Mouse (Mus musculus): ENCODE results near the gene Avil. TPM values are rescaled to one million over a fixed set of nuclear protein-coding genes. Genes with fewer than 3 reads are reported as not detected.

Gene Avil
- polyA plus RNA-seq, 1 experiment: 0.30 TPM

- 3% methylated on average over 29 of the region's 29 CpGs for WGBS
- TF ChIP-seq POLR2A (IDR thresholded peaks at IDR 0.05; ENCODE audit: borderline replicate concordance, extremely low read depth, low read depth, low read length): no peak
- TF ChIP-seq CTCF (IDR thresholded peaks at IDR 0.05; ENCODE audit: insufficient read depth, low read length): 0 out of 2 replicates have a peak, but pooled peaks have one; percentile 7
These were observed 49.0 kb downstream of the Avil start for GRCm38 (mm10) chr10:127049395-127050118.

GRCm38 (mm10) chr10:127050119-127050474 lies 49.6 kb downstream of the Avil start:
- 9% methylated on average over 10 of the region's 10 CpGs for WGBS
- DNase-seq: no peak
- Histone ChIP-seq H3K4me1 (ENCODE audit: control insufficient read depth, insufficient read depth, low read length) (peaks cover 3% of the 10 kb centered on the region; the same call in 1 of the 2 replicates), H3K4me3 (replicated peaks; ENCODE audit: extremely low read depth, low read depth, low read length) (no peak overlapping the region)
- TF ChIP-seq CTCF (IDR thresholded peaks at IDR 0.05; ENCODE audit: insufficient read depth, low read length) (no peak), POLR2A (IDR thresholded peaks at IDR 0.05; ENCODE audit: borderline replicate concordance, extremely low read depth, low read depth, low read length) (no peak)

More at GRCm38 (mm10) chr10:127049395-127050118, 49.0 kb downstream of the Avil start:
- H3K4me1 ChIP-seq (ENCODE audit: control insufficient read depth, insufficient read depth, low read length): peaks cover 3% of the 10 kb centered on the region; the same call in 1 of the 2 replicates
- H3K4me3 ChIP-seq (replicated peaks; ENCODE audit: extremely low read depth, low read depth, low read length): no peak overlapping the region
- peak; percentile 17 for DNase-seq

- 72% methylated on average over 4 of the region's 4 CpGs for WGBS
- DNase-seq: no peak
- Histone ChIP-seq H3K4me3 (replicated peaks; ENCODE audit: extremely low read depth, low read depth, low read length) (no peak overlapping the region), H3K4me1 (ENCODE audit: control insufficient read depth, insufficient read depth, low read length) (no peaks in the 10 kb centered on the region)
- no peak for TF ChIP-seq POLR2A (IDR thresholded peaks at IDR 0.05; ENCODE audit: borderline replicate concordance, extremely low read depth, low read depth, low read length)
- TF ChIP-seq CTCF (IDR thresholded peaks at IDR 0.05; ENCODE audit: insufficient read depth, low read length): no peak
These were observed 54.1 kb downstream of the Avil start for GRCm38 (mm10) chr10:127054646-127055045.

- DNase-seq: no peak
- Histone ChIP-seq H3K4me1 (ENCODE audit: control insufficient read depth, insufficient read depth, low read length) (0 out of 2 replicates have a peak, but pooled peaks cover 1% of the 10 kb centered on the region), H3K4me3 (replicated peaks; ENCODE audit: extremely low read depth, low read depth, low read length) (no peak overlapping the region)
- 74% methylated on average over 8 of the region's 8 CpGs for WGBS
- no peak for TF ChIP-seq POLR2A (IDR thresholded peaks at IDR 0.05; ENCODE audit: borderline replicate concordance, extremely low read depth, low read depth, low read length)
- TF ChIP-seq CTCF (IDR thresholded peaks at IDR 0.05; ENCODE audit: insufficient read depth, low read length): no peak
These were observed 54.9 kb downstream of the Avil start for GRCm38 (mm10) chr10:127055406-127055805.

GRCm38 (mm10) chr10:127056490-127056889 lies 56.0 kb downstream of the Avil start:
- DNase-seq: no peak
- no peak overlapping the region for H3K4me3 ChIP-seq (replicated peaks; ENCODE audit: extremely low read depth, low read depth, low read length)
- H3K4me1 ChIP-seq (ENCODE audit: control insufficient read depth, insufficient read depth, low read length): 0 out of 2 replicates have a peak, but pooled peaks cover 2% of the 10 kb centered on the region
- TF ChIP-seq POLR2A (IDR thresholded peaks at IDR 0.05; ENCODE audit: borderline replicate concordance, extremely low read depth, low read depth, low read length) (no peak), CTCF (IDR thresholded peaks at IDR 0.05; ENCODE audit: insufficient read depth, low read length) (no peak)
- WGBS: 85% methylated on average over 20 of the region's 20 CpGs

GRCm38 (mm10) chr10:127058161-127058560 lies 57.7 kb downstream of the Avil start:
- under 1% methylated on average over 9 of the region's 9 CpGs for WGBS
- peak; percentile 74 for DNase-seq
- TF ChIP-seq POLR2A (IDR thresholded peaks at IDR 0.05; ENCODE audit: borderline replicate concordance, extremely low read depth, low read depth, low read length) (no peak), CTCF (IDR thresholded peaks at IDR 0.05; ENCODE audit: insufficient read depth, low read length) (peak; percentile 93)
- Histone ChIP-seq H3K4me1 (ENCODE audit: control insufficient read depth, insufficient read depth, low read length) (0 out of 2 replicates have a peak, but pooled peaks cover 2% of the 10 kb centered on the region), H3K4me3 (replicated peaks; ENCODE audit: extremely low read depth, low read depth, low read length) (no peak overlapping the region)

GRCm38 (mm10) chr10:127058708-127059107 lies 58.2 kb downstream of the Avil start:
- WGBS: 8% methylated on average over 8 of the region's 8 CpGs
- Histone ChIP-seq H3K4me3 (replicated peaks; ENCODE audit: extremely low read depth, low read depth, low read length) (peak overlapping the region; percentile 9), H3K4me1 (ENCODE audit: control insufficient read depth, insufficient read depth, low read length) (0 out of 2 replicates have a peak, but pooled peaks cover 2% of the 10 kb centered on the region)
- TF ChIP-seq POLR2A (IDR thresholded peaks at IDR 0.05; ENCODE audit: borderline replicate concordance, extremely low read depth, low read depth, low read length) (no peak), CTCF (IDR thresholded peaks at IDR 0.05; ENCODE audit: insufficient read depth, low read length) (no peak)
- DNase-seq: no peak

GRCm38 (mm10) chr10:127059174-127059967 lies 58.9 kb downstream of the Avil start:
- 1% methylated on average over 77 of the region's 92 CpGs for WGBS
- no peak for DNase-seq
- Histone ChIP-seq H3K4me3 (replicated peaks; ENCODE audit: extremely low read depth, low read depth, low read length) (peak overlapping the region; percentile 53), H3K4me1 (ENCODE audit: control insufficient read depth, insufficient read depth, low read length) (peaks cover 4% of the 10 kb centered on the region; the same call in 1 of the 2 replicates)
- TF ChIP-seq CTCF (IDR thresholded peaks at IDR 0.05; ENCODE audit: insufficient read depth, low read length): no peak
- no peak for TF ChIP-seq POLR2A (IDR thresholded peaks at IDR 0.05; ENCODE audit: borderline replicate concordance, extremely low read depth, low read depth, low read length)
